Mouse (Mus musculus): Measurements from ENCODE around the gene Lpcat4.
"Not testable (repeated sequence)": the region's sequence is repeated elsewhere in the genome, so short reads cannot be mapped to it uniquely, and the experiment has no call there.

Lpcat4 gene

DNA sequence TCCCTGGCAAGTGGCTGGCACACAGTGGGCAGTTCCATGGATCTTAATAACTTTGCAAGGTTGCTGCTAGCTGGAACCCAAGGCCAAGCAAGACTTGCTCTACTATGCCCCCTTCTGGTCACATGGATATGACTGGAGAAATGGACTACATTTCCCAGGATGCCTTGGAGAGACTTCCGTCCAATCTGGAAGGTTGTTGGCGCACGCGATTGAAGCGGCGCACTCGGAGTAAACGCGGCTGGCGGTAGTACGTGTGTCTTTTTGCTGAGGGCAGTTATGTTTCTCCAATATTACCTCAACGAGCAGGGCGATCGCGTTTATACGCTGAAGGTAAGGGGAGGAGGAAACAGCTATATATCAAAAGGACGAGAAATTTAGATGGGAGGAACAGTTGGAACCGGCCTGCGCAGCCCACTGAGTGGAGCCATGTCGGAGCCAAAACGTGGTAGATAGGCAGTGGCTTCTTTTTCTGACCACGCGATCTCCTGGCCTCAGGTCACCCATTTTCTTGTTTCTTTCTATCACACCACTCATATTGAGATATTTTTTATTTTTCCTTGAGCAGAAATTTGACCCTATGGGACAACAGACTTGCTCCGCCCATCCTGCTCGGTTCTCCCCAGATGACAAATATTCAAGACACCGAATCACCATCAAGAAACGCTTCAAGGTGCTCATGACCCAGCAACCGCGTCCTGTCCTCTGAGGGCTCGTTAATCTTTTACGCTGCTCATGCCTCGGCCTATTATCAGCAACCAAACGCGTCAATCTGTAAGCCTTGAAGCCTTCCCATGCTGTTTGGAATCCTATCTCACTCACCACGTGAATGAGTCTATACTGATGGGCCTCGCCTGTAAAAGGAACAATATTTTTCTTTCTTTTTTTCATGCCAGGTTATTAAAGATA is 22.7 kb downstream of the Lpcat4 start, which contains the start of gene Nop10:
TSS of gene Nop10 (plus strand) at position 179 of the 906 bp plus-strand sequence.
- DNase-seq: peak; percentile 88

DNA sequence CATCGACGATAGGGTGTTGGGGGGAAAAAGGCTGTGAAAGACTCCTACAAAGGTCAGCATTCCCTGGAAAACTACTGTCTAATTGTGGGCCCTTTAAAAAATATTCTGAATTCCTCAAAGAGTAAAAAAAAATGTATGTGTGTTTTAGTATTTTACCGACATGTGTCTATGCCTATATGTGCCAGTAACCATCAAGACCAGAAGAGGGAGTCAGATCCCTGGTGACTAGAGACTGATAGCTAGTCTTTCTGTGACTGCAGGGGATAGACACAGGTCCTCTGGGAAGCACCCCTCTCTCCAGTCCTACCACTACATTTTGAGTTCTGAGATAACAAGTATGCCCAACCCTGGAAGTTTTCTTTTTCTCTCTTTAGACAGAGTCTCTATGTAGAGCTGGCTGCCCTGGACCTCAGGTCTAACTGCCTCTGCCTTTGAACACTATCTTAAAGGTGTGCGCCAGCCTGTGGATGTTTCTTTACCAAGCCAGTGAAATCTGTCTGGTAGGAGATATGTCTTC is 23.6 kb downstream of the Lpcat4 start:
- no peak for DNase-seq

DNA sequence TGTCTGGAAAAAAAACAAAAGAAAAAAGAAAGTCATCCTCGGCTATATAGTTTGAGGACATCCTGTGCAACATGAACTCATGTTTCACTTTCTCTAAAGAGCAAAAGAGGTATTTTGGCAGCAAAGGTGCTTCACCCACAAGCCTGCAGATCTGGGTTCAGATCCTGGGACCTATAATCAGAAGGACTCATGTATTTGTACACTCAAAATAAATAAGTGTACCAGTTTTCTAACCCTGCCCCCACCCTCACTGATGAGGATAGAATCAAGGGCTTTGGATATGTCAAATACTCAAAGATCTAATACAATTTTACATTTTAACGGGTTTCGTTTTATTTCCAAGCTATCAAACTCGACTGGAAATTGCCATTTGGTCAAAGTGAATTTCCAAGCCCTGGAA is 25.1 kb downstream of the Lpcat4 start:
- DNase-seq: no peak

DNA sequence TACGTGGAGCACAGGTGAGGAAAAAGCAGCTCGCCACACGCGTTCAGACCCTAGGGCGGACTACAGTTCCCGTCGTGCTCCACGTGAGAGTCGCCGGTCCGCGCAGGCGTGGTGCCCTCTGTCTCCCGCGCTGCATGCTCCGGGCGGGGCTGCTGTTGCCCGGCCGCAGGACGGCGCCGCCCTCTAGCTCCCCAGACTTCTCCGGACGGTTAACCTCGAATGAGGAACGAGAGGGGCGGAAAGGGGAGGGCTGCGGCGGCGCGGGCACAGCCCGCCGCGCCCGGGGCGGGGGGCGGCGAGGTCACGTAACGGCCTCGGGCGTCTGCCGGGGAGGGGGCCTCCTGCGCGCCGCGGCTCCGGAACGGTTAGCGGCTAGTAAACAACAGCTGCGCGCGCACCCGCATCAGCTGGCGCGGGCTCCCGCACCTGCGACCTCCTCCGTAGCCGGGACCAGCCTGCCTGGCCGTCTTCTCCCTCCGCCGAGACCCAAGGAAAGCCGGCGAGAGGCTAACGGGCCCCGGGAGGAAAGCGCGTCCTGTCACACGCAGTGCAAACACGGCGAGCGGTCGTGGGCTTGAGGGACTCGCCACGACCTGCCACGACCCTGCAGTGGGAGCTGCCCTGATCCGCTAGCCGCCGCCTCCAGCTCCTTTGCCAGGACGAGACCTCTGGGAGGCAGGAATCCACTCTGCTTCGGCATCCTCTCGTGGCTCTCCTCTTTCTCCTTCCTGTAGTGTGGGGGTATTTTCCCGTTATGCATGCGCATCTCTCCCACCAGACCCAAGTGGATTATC is 26.4 kb downstream of the Lpcat4 start, which contains the start of gene Slc12a6:
TSS of gene Slc12a6 (plus strand) at position 378 of the 794 bp plus-strand sequence.
- DNase-seq: peak; percentile 93

DNA sequence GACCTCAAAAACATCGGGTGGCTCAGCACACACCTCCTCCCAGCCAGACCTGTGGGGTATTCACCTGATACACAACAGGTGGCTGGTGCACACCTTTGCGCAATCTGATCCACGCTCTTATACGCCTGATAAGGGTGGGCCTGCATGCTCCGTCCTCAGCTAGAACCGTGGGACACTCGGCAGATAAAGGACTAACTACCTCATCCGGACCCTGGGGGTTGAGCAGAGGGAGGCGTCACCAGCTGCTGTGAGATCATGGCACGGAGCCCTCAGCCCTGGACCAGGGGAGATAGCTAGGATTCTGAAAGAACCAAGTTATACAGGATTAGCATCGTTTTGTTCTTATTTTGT is 26.9 kb downstream of the Lpcat4 start, which contains the start of gene Gm21985:
TSS of gene Gm21985 (plus strand) at position 73 of the 351 bp plus-strand sequence.
- peak; percentile 47 for DNase-seq

DNA sequence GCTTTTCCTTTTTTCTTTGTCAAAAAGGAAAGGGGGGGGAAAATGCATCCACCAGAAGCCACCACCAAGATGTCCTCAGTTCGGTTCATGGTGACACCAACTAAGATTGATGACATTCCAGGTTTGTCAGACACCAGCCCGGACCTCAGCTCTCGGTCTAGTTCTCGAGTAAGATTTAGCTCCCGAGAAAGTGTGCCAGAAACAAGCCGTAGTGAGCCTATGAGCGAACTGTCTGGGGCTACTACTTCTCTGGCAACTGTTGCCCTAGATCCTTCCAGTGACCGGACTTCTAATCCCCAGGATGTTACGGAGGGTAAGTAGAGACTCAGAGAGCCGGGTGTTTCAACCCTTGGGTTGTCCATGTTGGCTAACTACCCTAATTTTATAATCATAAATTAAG is 27.5 kb downstream of the Lpcat4 start:
- no peak for DNase-seq

DNA sequence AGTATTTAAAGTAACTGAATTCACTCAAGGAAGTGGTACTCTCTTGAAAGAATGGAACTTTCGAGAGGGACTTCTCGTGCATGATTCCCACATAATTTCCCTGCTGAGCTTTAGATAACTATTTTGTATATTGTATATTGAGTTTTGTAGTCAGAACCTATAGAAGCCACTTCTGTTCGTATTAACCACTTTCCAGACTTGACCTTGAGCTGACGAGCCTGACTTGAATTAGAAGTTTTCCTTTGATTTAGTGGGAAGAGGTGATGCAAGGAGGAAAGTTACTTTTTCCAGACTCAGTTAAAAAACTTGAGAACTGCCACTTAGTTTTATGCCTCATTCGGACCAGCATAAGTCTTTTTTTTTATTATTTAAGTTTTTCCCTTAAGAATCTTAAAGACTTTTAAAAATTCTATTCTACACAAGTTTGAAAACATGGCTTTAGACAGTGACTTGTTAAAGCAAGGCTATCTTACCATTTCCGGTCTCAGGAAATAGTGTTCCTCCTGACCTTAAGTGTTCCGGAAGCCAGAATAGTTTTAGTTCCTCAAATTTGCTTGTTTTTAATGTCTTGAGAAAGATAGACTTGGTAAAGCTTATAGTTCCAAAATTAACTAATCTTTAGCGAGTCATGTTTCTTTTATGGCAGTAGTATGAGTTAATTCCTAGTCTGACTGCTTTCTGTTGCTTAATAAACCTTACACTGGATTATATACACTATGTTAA is 28.4 kb downstream of the Lpcat4 start:
- DNase-seq: no peak

DNA sequence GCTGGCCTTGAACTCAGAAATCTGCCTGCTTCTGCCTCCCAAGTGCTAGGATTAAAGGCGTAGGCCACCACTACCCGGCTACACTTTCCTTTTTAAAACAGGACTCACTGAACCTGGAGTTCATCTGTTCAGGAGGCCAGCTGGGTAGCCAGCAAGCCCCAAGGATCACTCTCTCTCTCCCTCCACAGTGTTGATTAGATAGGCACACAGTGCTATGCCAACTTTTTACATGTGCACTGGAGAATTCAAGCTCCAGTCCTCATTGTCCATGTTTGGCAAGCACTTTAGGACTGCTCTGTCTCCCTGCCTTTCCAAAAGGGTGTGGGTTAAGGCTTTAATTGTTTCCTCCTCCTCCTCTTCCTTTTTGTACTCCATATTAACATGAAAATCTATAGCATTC is 30.7 kb downstream of the Lpcat4 start:
- DNase-seq: no peak

DNA sequence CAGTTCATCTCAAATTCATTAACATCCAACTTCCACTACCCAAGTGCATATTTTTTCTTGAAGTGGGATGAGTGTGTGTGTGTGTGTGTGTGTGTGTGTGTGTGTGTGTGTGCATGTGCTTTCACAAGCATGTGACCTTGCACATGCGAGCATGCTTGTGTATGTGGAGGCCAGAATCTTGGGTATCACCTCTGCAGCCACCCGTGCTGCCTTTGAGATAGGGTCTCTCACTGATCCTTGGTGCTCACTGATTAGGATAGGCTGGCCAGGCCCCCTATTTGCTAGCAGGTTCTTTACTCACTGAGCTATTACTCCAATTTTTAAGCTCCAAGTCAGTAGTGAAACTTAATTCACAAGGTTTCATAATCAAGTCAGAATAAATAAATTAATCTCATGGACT is 33.6 kb downstream of the Lpcat4 start:
- DNase-seq: no peak

DNA sequence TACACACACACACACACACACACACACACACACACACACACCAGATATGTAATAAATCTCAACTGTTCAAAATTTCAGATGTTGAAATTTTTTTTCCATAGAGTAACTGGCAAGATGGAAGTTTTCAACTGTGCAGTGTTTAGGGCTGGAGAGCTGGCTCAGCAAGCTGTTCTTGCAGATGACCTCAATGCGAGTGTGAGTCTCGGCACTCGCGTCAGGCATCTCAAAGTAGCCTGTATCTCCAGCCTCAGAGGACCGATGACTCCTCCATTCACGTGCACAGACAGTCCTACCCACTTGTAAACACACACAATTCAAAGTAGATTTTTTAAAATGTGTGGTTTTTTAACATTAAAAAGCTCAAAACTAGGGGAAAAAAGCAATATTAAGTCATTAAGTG is 34.2 kb downstream of the Lpcat4 start:
- DNase-seq: no peak

DNA sequence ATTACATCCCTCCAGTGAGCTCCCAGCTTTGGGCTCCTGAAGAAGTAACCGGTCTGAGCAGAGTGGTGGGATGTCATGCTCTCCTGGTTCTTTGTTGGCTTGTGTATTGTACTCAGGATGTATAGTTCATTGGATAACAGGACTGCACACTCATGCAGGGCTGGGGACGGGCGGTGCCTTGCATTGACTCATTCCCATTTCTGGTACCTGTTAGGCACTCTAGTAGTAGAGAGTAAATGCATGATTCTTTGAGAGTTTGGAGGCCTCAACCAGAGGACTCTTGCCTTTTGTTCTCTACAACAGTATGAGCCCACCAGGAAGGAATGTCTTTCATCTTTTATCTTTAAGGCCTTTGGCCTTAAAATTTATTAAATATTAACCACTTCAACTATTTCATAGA is 37.6 kb downstream of the Lpcat4 start:
- DNase-seq: no peak

DNA sequence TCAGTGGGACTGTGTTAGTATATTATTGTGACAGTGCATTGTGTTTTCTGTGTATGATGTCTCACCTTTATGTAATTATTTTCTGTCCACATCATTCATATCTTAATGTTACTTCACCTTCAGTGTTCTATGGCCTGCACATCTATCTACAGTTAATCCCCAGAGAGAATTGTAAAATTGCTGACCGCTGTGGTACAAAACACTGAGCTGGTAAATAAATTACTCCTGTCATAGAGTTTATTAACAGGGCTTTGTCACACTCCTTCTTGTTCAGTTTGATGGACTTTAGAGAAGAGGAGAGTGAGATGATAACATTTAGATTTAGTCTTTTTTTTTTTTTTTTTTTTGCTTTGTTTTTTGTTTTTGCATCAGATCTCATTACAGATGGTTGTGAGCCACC is 43.6 kb downstream of the Lpcat4 start:
- no peak for DNase-seq

DNA sequence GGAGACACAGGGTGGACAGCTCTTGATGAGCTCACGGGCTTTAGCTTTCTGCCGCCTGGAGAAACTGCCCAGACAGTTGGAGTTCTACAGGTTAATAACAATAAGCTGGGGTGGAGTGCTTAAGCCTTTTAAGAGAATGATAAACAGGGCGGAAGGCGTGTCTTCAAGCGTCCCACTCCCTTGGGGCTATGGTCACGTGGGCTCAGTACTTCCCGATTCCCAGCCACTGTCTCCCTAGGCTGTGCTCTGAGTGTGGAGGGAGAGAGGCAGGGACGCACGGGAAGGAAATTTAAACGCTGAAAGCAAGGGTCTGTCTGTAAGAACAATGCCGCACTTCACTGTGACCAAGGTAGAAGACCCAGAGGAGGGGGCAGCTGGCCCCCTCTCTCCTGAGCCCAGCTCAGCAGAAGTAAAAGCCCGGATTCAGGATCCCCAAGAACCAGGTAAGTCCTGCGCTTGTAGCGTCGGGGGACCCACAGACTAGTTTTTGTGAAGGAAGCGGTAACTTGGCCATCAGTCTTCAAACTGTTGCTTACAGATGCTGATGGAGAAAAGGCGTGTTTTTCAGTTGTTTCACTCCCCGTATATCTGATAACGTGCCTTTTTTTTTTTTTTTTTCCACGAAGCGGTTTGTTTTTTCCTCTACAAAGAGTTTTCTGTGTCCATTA is 45.2 kb downstream of the Lpcat4 start:
- no peak for DNase-seq

DNA sequence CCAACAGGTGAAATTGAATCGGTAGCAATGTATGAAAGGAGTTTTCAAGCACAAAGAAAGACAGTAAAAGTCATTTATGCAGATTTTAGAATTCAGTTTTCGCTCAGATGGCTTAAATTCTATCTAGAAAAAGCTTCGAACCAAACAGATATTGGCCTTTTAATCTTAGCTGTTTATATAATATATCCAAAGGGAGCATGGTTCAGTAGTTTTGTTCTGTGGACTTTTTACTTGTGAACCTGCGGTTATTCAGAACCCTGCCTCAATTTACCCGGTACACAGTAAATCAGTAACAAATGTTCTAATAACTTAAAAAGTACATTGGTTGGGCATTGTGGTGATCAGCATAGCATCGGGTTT is 45.7 kb downstream of the Lpcat4 start:
- no peak for DNase-seq

DNA sequence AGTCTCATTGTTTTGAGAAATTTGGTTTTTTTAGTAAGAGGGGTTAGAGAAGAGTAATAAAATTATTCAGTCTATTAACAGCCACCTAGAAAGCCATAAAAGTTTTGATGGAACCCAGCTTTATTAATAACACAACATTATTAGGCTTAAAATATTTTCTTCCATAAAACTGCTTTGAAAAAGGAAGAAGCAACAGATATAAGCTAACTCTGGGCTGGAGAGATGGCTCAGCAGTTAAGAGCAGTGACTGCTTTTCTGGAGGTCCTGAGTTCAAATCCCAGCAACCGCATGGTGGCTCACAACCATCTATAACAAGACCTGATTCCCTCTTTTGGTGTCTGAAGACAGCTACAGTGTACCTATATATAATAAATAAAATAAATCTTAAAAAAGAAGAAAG is 46.8 kb downstream of the Lpcat4 start:
- not testable (repeated sequence) for DNase-seq

DNA sequence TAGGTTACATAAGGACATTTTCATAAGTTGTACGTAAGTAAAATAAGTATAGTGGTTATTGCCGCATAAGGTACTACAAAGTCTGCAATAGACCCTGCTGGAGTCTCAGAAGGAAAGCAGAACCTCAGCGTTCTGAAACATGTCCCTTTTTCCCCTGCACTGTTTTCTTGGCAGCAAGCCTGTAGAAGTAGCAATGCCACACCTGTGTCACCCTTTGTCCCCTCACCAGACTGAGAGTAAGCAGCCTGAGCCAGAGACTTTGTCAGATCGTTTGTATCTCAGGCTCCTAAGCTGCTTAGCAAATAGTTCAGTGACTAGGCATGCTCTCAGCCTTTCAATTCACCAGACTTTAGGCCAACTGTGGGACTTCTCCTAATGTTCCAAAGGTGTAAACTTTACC is 47.8 kb downstream of the Lpcat4 start:
- DNase-seq: no peak

DNA sequence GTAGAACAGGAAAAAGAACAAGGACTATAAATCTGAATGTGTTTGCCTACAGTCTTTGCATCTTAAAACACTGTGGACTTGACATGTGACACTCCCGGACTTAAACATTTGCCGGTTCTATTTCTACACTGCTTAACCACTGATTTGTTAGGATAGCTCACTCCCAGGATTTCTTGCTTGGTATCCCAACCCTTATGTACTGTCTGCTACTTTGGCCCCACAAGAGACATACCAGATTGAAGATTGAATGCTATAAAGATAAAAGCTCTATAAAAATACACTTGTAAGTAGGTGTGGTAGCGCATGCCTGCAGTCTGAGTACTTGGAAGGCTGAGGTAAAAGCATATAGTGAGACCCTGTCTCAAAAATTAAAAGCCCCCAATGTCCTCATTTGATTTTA is 50.2 kb downstream of the Lpcat4 start:
- no peak for DNase-seq

DNA sequence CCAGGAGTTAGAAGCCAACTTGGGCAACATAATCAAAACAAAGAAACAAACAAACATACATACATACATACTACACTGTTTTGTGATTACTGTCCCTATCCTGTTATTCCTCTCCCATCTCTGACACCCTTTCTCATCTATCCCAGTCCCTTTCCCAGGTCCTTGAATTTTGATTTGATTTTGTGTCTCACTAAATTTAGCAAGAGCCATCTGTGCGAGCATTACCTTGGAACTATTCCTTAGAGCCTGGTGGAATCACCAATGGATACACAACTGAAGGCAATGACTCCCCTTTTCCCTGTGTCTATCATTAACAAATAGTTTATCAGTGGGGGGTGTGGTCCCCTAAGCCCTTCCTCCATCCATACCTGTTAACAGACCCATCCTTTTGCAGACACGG is 53.6 kb downstream of the Lpcat4 start:
- no peak for DNase-seq

DNA sequence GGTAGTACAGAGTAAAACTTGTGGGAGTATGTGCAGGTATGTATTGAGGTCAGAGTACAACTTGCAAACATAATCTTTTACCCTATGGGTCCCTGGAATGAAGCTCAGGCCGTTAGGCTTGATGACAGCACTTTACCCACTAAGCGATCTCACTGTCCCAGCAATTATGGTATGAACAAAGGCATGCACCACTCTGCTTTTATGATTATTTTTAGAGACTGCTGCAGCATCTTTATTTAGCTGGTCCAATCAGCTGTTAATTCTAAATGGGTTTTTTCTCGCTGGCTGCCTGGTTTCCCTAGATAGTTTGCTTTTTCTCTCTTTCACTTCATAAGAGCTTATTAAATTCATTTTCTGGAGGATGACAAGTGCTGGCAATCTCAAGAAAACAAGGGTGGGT is 56.9 kb downstream of the Lpcat4 start:
- DNase-seq: no peak

Measured in cerebellum, adult 11 months (tissue).